Mouse (Mus musculus) C2C12 (cell line): ENCODE results near the gene Ugt1a6b.

Experiments
- CEBPB ChIP-seq: IDR thresholded peaks from one replicate; pipeline ENCODE4 v1.6.1; 2011; ENCODE audit warnings: low read depth, mild to moderate bottlenecking, control low read depth, moderate library complexity
- CTCF ChIP-seq: IDR thresholded peaks from one replicate; pipeline ENCODE4 v1.5.1; 2011; ENCODE audit not compliant: control insufficient read depth, insufficient read depth, insufficient read length
- MAX ChIP-seq: IDR thresholded peaks from one replicate; pipeline ENCODE4 v1.6.1; 2011; ENCODE audit warnings: mild to moderate bottlenecking, control low read depth
- MYOD1 ChIP-seq: IDR thresholded peaks from one replicate; pipeline ENCODE4 v1.6.1; 2011; ENCODE audit warnings: low read depth; ENCODE audit not compliant: control insufficient read depth, insufficient read length
- MYOG ChIP-seq: IDR thresholded peaks from one replicate; pipeline ENCODE4 v1.6.1; 2011; ENCODE audit not compliant: control insufficient read depth, insufficient read length; ENCODE audit errors: extremely low read depth
- USF1 ChIP-seq: IDR thresholded peaks from one replicate; pipeline ENCODE4 v1.6.1; 2011; ENCODE audit warnings: low read depth, mild to moderate bottlenecking, control low read depth, moderate library complexity

- no peak for TF ChIP-seq CTCF
- no peak for TF ChIP-seq MAX
- no peak for TF ChIP-seq MYOG
- no peak for TF ChIP-seq USF1
- no peak for TF ChIP-seq MYOD1
- TF ChIP-seq CEBPB, result no peak
These were observed 2.6 kb downstream of the Ugt1a6b start for GRCm38 (mm10) chr1:88105656-88106055.
